Mouse (Mus musculus) G1E (cell line): ENCODE measurements around the gene Ddx39b. TPM values are rescaled to one million over a fixed set of nuclear protein-coding genes. Genes with fewer than 3 reads are reported as not detected.

Experiments
- ATAC-seq: 2 replicates; pipeline ENCODE4 v1.8.0; 2016; ENCODE audit warnings: mild to moderate bottlenecking; ENCODE audit not compliant: insufficient number of reproducible peaks, poor library complexity, low FRiP score, severe bottlenecking; ENCODE audit errors: extremely low read depth
- DNase-seq: peaks from one replicate; pipeline ENCODE4 v3.0.0; 2012; ENCODE audit warnings: low spot score
- H3K27me3 ChIP-seq: 2 replicates; pipeline ENCODE4 v1.6.1; 2012; ENCODE audit warnings: mild to moderate bottlenecking, low read length, inconsistent platforms; ENCODE audit not compliant: insufficient read depth
- H3K36me3 ChIP-seq: replicated peaks from 2 replicates; pipeline ENCODE3; 2012; ENCODE audit warnings: mild to moderate bottlenecking, inconsistent platforms
- H3K4me1 ChIP-seq: 2 replicates; pipeline ENCODE4 v1.6.1; 2012; ENCODE audit warnings: low read depth, low read length, inconsistent platforms, mixed read lengths; ENCODE audit not compliant: insufficient read depth
- H3K4me3 ChIP-seq: 2 replicates; pipeline ENCODE4 v1.5.1; 2012; ENCODE audit warnings: low read depth, mild to moderate bottlenecking, inconsistent platforms, low read length, moderate library complexity, mixed read lengths
- H3K9me3 ChIP-seq: replicated peaks from 2 replicates; pipeline ENCODE4 v1.6.1; 2012; ENCODE audit warnings: inconsistent platforms
- CTCF ChIP-seq: IDR thresholded peaks from 2 replicates; pipeline ENCODE4 v1.5.1; 2012; ENCODE audit warnings: low read depth, low read length, inconsistent platforms, mixed read lengths
- GATA1 ChIP-seq: IDR thresholded peaks from 2 replicates; pipeline ENCODE4 v1.6.1; 2012; ENCODE audit warnings: borderline replicate concordance, low read length, inconsistent platforms, mixed read lengths
- GATA2 ChIP-seq: IDR thresholded peaks from 2 replicates; pipeline ENCODE4 v1.6.1; 2012; ENCODE audit warnings: low read depth, low read length, inconsistent platforms, borderline replicate concordance
- POLR2AphosphoS5 ChIP-seq: IDR thresholded peaks from 2 replicates; pipeline ENCODE4 v1.6.1; 2012; ENCODE audit warnings: low read depth, low read length, inconsistent platforms; ENCODE audit not compliant: insufficient replicate concordance
- TAL1 ChIP-seq: conservative IDR thresholded peaks from 2 replicates; pipeline ENCODE4 v1.6.1; 2012; ENCODE audit warnings: low read depth, low read length, inconsistent platforms, mixed read lengths
- polyA plus RNA-seq: library from polyadenylated mRNA; stranded (reverse); fragments of >175 nt; gene quantifications from 2 replicates; pipeline ENCODE4 v1.2.3, GENCODE M21; 2012
- total RNA-seq, 2 experiments: library from RNA; stranded (forward) in 1 of 2; stranded (reverse) in 1 of 2; fragments of 200-1000 nt in 1 of 2; fragments of >200 nt in 1 of 2; fragmentation: Nextera tagmentation in 1 of 2; gene quantifications; 2 replicates each; pipeline ENCODE4 v1.2.3; 2014 to 2017

Gene Ddx39b
- total and polyA plus RNA-seq, 3 experiments = 174 to 424 (median 362) TPM

DNA sequence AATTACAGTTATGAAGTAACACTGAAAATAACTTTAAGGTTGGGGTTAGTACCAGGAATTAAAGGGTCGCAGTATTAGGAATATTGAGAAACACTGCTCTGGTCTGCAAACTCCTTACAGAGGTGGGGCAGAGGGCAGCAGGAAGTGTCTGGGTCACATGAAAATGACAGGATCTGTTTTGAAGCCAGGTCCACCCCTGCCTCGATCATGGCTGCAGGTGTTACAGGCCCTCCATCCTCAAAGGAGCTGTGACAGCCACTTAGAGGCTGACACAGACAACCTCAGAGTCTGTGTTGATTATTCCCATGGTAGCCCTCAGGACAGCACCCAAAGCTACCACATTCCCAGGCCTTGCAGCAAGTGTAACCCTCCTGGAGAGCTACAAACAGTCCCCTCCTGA lies 61.7 kb downstream of the Ddx39b start:
- peaks cover 9% of the 10 kb centered on the region for H3K9me3 ChIP-seq
- ATAC-seq (no peak), DNase-seq (no peak)
- peaks cover under 1% of the 10 kb centered on the region; the same call in 1 of the 2 replicates for H3K27me3 ChIP-seq
- no peak for TF ChIP-seq CTCF
- no peak for TF ChIP-seq POLR2AphosphoS5
- no peak for TF ChIP-seq TAL1
- no peak for TF ChIP-seq GATA2
- no peak for TF ChIP-seq GATA1
- peaks cover 5% of the 10 kb centered on the region for H3K4me1 ChIP-seq
- no peak overlapping the region for H3K4me3 ChIP-seq
- H3K36me3 ChIP-seq = no peaks in the 10 kb centered on the region

Other genes starting within 250 kb of the Ddx39b start
Only the 20 nearest of the 35 such genes appear.
- gene Ly6g5c, start 133.5 kb upstream of the Ddx39b start, total RNA-seq (2014; fragmentation: Nextera tagmentation) = not detected in 2 replicates
- gene Ly6g5c, start 133.5 kb upstream of the Ddx39b start, total RNA-seq (2017) = not detected in 2 replicates
- gene Ly6g5c, start 133.5 kb upstream of the Ddx39b start, polyA plus RNA-seq = not detected in 2 replicates
- not detected in 2 replicates for gene Ly6g5b, start 126.3 kb upstream of the Ddx39b start, total RNA-seq (2014; fragmentation: Nextera tagmentation)
- 0.82 and 0.93 TPM in 2 replicates for gene Ly6g5b, start 126.3 kb upstream of the Ddx39b start, total RNA-seq (2017)
- 0.10 and 0.12 TPM in 2 replicates for gene Ly6g5b, start 126.3 kb upstream of the Ddx39b start, polyA plus RNA-seq
- gene Gpank1, start 120.3 kb upstream of the Ddx39b start, total RNA-seq (2014; fragmentation: Nextera tagmentation) = 38.0 and 45.9 TPM in 2 replicates
- gene Gpank1, start 120.3 kb upstream of the Ddx39b start, total RNA-seq (2017) = 49.0 and 54.0 TPM in 2 replicates
- gene Gpank1, start 120.3 kb upstream of the Ddx39b start, polyA plus RNA-seq = 87.0 and 99.4 TPM in 2 replicates
- 466 and 494 TPM in 2 replicates for gene Csnk2b, start 119.7 kb upstream of the Ddx39b start, total RNA-seq (2014; fragmentation: Nextera tagmentation)
- gene Csnk2b, start 119.7 kb upstream of the Ddx39b start, total RNA-seq (2017) = 431 and 460 TPM in 2 replicates
- 74.4 and 79.6 TPM in 2 replicates for gene Csnk2b, start 119.7 kb upstream of the Ddx39b start, polyA plus RNA-seq
- gene D17H6S53E, start 115.4 kb upstream of the Ddx39b start, total RNA-seq (2014; fragmentation: Nextera tagmentation) = 5.9 and 9.3 TPM in 2 replicates
- gene D17H6S53E, start 115.4 kb upstream of the Ddx39b start, total RNA-seq (2017) = 22.1 and 24.1 TPM in 2 replicates
- 12.5 and 12.8 TPM in 2 replicates for gene D17H6S53E, start 115.4 kb upstream of the Ddx39b start, polyA plus RNA-seq
- gene Apom, start 109.7 kb upstream of the Ddx39b start, total RNA-seq (2014; fragmentation: Nextera tagmentation) = not detected in 2 replicates
- 0.22 and 0.23 TPM in 2 replicates for gene Apom, start 109.7 kb upstream of the Ddx39b start, total RNA-seq (2017)
- gene Apom, start 109.7 kb upstream of the Ddx39b start, polyA plus RNA-seq = 0.10 and 0.11 TPM in 2 replicates
- gene Bag6, start 106.6 kb upstream of the Ddx39b start, total RNA-seq (2014; fragmentation: Nextera tagmentation) = 160 and 182 TPM in 2 replicates
- 60.7 and 69.5 TPM in 2 replicates for gene Bag6, start 106.6 kb upstream of the Ddx39b start, total RNA-seq (2017)
- 686 and 799 TPM in 2 replicates for gene Bag6, start 106.6 kb upstream of the Ddx39b start, polyA plus RNA-seq
- 773 and 873 TPM in 2 replicates for gene Prrc2a, start 76.8 kb upstream of the Ddx39b start, total RNA-seq (2014; fragmentation: Nextera tagmentation)
- gene Prrc2a, start 76.8 kb upstream of the Ddx39b start, total RNA-seq (2017) = 35.3 and 36.8 TPM in 2 replicates
- 1,534 and 1,682 TPM in 2 replicates for gene Prrc2a, start 76.8 kb upstream of the Ddx39b start, polyA plus RNA-seq
- 3.1 TPM in 1 of 2 replicates, not detected in the other for gene Aif1, start 65.7 kb upstream of the Ddx39b start, total RNA-seq (2014; fragmentation: Nextera tagmentation)
- gene Aif1, start 65.7 kb upstream of the Ddx39b start, total RNA-seq (2017) = 2.1 and 3.2 TPM in 2 replicates
- gene Aif1, start 65.7 kb upstream of the Ddx39b start, polyA plus RNA-seq = 0.17 TPM in 1 of 2 replicates, not detected in the other
- gene Lst1, start 53.3 kb upstream of the Ddx39b start, total RNA-seq (2014; fragmentation: Nextera tagmentation) = 81.9 and 91.5 TPM in 2 replicates
- gene Lst1, start 53.3 kb upstream of the Ddx39b start, total RNA-seq (2017) = 391 and 521 TPM in 2 replicates
- gene Lst1, start 53.3 kb upstream of the Ddx39b start, polyA plus RNA-seq = 7.1 and 8.0 TPM in 2 replicates
- not detected in 2 replicates for gene Ltb, start 47.3 kb upstream of the Ddx39b start, total RNA-seq (2014; fragmentation: Nextera tagmentation)
- 0.99 and 1.2 TPM in 2 replicates for gene Ltb, start 47.3 kb upstream of the Ddx39b start, total RNA-seq (2017)
- 0.45 and 0.78 TPM in 2 replicates for gene Ltb, start 47.3 kb upstream of the Ddx39b start, polyA plus RNA-seq
- gene Tnf, start 39.7 kb upstream of the Ddx39b start, total RNA-seq (2014; fragmentation: Nextera tagmentation) = 0.68 TPM in 1 of 2 replicates, not detected in the other
- 1.4 and 1.5 TPM in 2 replicates for gene Tnf, start 39.7 kb upstream of the Ddx39b start, total RNA-seq (2017)
- 0.04 TPM in 1 of 2 replicates, not detected in the other for gene Tnf, start 39.7 kb upstream of the Ddx39b start, polyA plus RNA-seq
- gene Lta, start 36.4 kb upstream of the Ddx39b start, total RNA-seq (2014; fragmentation: Nextera tagmentation) = not detected in 2 replicates
- gene Lta, start 36.4 kb upstream of the Ddx39b start, total RNA-seq (2017) = 0.12 TPM in 1 of 2 replicates, not detected in the other
- gene Lta, start 36.4 kb upstream of the Ddx39b start, polyA plus RNA-seq = not detected in 2 replicates
- gene Gm16181, start 20.9 kb upstream of the Ddx39b start, total RNA-seq (2014; fragmentation: Nextera tagmentation) = not detected in 2 replicates
- gene Gm16181, start 20.9 kb upstream of the Ddx39b start, total RNA-seq (2017) = 0.38 and 0.52 TPM in 2 replicates
- gene Gm16181, start 20.9 kb upstream of the Ddx39b start, polyA plus RNA-seq = not detected in 2 replicates
- gene Atp6v1g2, start 8.1 kb upstream of the Ddx39b start, total RNA-seq (2014; fragmentation: Nextera tagmentation) = 3.0 and 5.0 TPM in 2 replicates
- gene Atp6v1g2, start 8.1 kb upstream of the Ddx39b start, total RNA-seq (2017) = 3.2 TPM in 2 replicates
- 2.4 and 2.8 TPM in 2 replicates for gene Atp6v1g2, start 8.1 kb upstream of the Ddx39b start, polyA plus RNA-seq
- 7.0 and 14.1 TPM in 2 replicates for gene Nfkbil1, start 6.0 kb upstream of the Ddx39b start, total RNA-seq (2014; fragmentation: Nextera tagmentation)
- gene Nfkbil1, start 6.0 kb upstream of the Ddx39b start, total RNA-seq (2017) = 8.6 and 12.1 TPM in 2 replicates
- 37.3 and 41.6 TPM in 2 replicates for gene Nfkbil1, start 6.0 kb upstream of the Ddx39b start, polyA plus RNA-seq
- 50.2 and 53.6 TPM in 2 replicates for gene H2-D1, start 21.0 kb downstream of the Ddx39b start, total RNA-seq (2014; fragmentation: Nextera tagmentation)
- 109 and 115 TPM in 2 replicates for gene H2-D1, start 21.0 kb downstream of the Ddx39b start, total RNA-seq (2017)
- 88.5 and 106 TPM in 2 replicates for gene H2-D1, start 21.0 kb downstream of the Ddx39b start, polyA plus RNA-seq
- not detected in 2 replicates for gene H2-Q1, start 78.7 kb downstream of the Ddx39b start, total RNA-seq (2014; fragmentation: Nextera tagmentation)
- 0.16 TPM in 1 of 2 replicates, not detected in the other for gene H2-Q1, start 78.7 kb downstream of the Ddx39b start, total RNA-seq (2017)
- gene H2-Q1, start 78.7 kb downstream of the Ddx39b start, polyA plus RNA-seq = not detected in 2 replicates
- not detected in 2 replicates for gene H2-Q2, start 100.5 kb downstream of the Ddx39b start, total RNA-seq (2014; fragmentation: Nextera tagmentation)
- not detected in 2 replicates for gene H2-Q2, start 100.5 kb downstream of the Ddx39b start, total RNA-seq (2017)
- not detected in 2 replicates for gene H2-Q2, start 100.5 kb downstream of the Ddx39b start, polyA plus RNA-seq
- not detected in 2 replicates for gene H2-Q4, start 137.9 kb downstream of the Ddx39b start, total RNA-seq (2014; fragmentation: Nextera tagmentation)
- gene H2-Q4, start 137.9 kb downstream of the Ddx39b start, total RNA-seq (2017) = 0.05 and 0.17 TPM in 2 replicates
- 0.04 TPM in 1 of 2 replicates, not detected in the other for gene H2-Q4, start 137.9 kb downstream of the Ddx39b start, polyA plus RNA-seq